Mouse (Mus musculus): ENCODE results near the gene Wasf3. TPM values are rescaled to one million over a fixed set of nuclear protein-coding genes. Genes with fewer than 3 reads are reported as not detected.
"Not testable (repeated sequence)": the region's sequence is repeated elsewhere in the genome, so short reads cannot be mapped to it uniquely, and the experiment has no call there.

Gene Wasf3
- polyA plus RNA-seq, 3 experiments from 2014 or later: not detected

DNA sequence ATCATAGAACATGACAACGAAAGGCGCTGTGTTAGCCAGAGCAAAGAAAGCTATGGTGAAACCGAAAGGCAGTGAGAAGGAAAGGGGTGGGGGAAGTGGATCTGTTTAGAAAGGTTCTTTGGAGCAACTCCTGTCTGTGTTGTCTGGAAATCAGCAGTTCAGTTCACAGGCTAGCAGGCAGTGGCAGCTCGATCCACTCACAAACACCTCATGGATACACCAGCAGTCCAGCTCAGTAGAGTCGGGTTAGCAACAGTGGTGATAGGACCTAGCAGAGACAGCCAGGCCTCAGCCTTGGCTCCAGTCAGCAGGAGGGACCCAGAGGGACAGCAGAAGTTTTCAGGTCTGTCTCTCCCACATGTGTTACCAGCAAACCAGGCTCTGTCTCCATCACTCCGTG lies 16.2 kb downstream of the Wasf3 start:
- ATAC-seq: not testable (repeated sequence)

DNA sequence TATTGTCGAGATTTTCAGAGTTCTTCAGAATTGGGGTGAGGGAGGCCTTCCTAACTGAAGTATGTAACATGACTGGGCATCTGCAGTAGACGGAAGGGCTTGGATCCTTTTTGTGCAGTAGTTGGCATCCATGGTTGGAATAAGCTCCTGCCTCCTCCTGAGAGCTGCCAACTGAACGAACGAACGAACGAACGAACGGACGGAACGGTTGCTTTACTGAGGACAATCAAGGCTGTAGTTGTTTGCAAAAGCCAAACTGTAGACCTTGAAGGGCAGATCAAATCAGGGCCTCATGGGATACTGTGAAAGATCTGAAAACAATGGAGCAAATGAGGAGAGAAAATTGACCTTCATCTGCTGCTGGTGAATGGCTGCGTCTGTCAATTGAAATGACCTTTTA lies 17.5 kb downstream of the Wasf3 start:
- no peak for ATAC-seq

DNA sequence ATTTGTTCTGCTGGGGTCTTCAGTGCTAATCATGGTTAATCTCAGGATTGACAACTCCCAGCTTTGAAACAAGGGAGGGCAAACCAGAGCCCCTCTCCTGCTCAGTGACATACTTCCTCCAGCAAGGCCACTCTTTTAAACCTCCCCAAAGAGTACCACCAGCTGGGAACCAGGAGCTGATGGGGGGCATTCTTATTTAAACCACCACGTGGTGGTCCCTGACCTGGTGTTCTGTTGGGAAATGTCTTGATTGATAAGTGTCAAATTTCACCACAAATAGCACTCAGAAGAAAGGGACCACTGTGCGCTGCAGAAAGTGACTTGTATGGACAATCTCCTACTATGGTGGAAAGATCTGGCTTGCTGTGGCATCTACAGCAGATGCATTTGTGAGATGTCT lies 19.1 kb downstream of the Wasf3 start:
- no peak for ATAC-seq

DNA sequence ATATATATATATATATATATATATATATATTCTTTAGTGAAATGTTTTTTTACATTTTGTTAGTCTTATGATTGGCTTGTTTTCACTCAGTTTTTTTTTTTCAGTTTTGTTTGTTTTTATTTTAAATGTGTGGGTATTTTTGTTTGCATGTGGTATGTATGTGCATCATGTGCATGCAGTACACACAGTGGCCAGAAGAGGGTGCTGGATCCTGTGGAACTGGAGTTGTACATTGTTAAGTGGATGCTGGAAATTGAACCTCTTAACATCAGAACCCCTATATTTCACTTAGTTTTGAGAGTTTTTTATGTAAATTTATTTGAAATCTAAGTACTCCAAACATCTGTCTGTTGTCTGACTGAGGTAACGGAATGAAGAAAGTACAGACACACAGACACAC lies 21.3 kb downstream of the Wasf3 start:
- no peak for ATAC-seq

DNA sequence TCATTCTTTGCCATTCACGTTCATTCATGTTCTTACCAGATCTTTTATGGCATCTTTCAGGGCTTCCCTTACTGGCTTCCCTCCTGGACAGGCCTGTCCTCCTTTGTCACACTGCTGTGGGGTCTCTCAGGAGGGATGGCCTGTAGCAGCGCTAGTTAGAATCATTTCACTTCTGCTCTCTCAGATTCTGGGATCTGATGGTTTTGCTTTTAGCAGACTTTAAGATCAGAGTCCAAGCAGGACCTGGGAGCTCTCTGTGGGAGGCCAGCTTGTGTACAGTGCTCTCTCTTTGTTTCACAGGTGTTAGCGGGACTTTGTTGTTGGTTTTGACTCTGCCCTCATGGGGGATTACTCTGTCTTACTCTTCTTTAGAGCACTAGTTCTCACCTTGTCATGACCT lies 23.0 kb downstream of the Wasf3 start:
- no peak for ATAC-seq

DNA sequence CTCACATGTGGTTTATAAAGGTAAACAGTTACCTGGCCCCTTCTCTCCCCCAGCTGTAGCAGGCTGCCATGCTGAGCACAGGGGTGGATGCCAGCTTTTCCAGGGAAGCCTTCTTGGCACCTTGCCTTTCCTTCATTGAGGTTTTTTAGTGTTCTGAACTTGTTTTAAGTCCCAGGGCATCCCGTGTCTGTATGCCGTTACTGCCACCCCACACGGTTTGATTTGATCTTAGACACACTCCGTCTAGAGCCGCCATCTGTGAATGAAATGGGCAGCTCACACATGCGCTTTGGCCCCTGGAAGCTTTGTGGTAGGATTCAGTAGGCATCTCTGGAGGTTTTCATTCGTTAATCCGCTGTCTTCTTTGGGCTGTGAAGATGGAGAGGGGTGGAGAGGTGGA lies 23.8 kb downstream of the Wasf3 start:
- ATAC-seq: no peak

DNA sequence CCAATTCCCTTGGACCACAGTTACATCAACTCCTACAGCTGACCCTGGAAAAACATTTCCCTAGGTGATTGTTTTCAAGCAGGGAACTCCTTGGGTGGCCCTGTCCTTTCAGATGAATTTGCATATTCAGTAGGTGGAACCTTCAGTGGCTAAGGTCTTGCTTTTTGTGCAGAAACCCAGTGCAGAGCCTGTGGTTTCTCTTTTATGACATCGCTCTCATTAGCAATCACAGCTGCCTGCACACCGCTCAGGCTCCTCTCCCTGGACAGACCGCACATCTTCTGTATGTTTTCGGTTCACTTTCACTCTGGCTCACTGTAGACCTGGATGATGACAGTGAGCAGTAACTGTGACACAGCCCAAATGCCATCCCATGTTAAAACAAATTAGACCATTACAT lies 26.0 kb downstream of the Wasf3 start:
- ATAC-seq: no peak

DNA sequence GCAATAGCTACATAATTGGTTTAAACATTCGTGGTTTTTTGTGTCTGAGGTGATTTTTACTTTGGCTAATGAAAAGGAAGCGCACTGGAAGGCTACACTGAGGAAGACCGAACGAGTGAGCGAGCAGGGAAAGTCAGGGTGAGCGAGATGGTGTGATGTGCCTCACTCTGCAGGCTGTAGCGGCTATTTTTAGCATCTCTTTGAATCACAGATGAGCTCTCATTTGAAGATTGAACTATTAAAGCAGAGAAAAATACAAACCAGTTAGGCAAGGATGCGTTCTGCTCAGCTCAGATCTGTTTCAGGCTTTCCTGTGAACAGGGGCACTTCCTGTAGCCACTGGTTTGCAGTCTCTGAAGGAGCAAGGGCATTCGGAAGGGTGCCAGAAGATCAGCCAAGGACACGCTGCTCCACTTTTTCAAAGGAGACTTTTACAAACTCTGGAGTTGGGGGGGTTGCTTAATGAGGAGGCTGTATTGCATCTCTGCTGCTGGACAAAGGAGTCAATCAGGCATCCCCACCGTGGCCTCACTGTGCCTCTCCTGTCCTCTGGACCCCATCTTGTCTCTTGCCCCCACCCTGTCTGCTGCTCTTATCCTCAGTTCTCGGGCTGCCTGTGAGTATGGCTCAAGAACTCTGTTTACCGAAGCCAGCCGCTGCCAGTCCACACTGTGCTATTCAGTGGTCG lies 28.1 kb downstream of the Wasf3 start:
- no peak for ATAC-seq

DNA sequence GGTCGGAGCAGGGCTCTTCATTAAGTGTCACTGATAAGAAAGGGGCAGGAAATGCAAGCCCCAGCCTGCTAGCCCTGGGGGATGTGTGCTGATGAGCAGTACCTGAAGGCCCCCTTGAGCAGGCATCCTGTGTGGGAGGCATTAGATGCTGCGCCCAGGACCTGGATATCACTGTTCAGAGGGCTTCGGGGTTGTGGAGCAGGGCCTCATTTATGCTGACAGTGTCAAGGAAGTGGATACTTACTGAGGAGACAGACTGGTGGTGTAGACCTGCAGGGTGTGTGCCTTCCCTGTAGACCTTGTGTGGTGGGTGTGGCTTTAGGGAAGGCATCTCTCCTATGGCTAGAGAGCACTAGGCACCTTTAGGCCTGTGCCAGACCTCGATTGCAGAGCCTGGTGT lies 29.8 kb downstream of the Wasf3 start:
- ATAC-seq: no peak

DNA sequence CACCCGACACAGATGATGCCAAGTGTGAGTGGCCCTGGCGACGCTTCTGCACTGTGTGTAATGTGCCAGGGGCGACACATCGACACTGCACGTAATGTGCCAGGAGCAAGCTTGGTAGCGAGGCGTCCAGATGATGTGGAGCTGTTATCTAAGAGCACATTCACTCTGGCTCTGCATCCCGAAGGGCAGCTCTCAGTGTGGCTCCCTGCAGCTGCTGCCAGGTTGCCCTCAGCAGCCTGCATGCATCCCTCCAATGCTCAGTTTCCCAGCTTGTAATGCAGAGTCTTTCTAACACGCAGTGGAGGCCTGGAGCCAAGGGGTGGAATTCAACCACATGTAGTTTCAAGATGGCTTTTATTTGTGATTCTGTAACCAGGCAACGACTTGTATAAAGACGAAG lies 30.4 kb downstream of the Wasf3 start:
- no peak for ATAC-seq

DNA sequence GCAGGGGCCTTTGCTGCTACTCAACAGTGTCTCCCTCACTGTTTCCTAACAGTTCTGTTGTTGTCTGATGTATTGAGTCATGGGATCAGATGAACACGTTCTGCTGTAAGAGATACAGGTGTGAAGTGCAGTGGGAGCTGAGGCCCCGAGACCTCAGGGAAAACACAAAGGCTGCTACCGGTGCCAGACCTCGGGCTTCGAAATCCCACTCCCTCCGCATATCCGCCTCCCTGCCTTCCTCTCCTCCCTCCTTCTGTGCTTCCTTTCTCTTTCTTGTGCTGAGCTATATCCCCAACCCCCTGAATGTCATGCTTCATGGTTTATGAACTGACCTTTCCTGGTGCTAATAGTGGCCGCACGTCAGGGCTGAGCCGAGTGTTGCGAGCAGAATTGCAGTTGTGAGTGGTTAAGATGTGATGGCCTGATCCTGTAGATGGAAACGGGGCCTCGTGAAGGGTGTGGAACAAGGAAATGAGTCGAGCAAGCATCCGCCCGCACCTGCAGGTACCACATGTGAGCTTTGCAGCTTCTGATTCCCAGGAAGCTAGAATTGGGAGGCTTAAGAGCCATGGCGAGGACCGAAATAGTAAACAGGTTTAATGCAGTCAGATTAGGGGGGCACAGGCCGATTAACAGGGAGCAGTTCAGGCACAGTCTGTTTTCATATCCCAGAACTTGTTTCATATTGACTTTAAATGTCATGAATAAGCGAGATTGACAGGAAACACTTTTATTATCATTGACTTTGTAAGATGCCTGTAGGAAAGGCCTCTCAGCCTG lies 31.7 kb downstream of the Wasf3 start:
- no peak for ATAC-seq

DNA sequence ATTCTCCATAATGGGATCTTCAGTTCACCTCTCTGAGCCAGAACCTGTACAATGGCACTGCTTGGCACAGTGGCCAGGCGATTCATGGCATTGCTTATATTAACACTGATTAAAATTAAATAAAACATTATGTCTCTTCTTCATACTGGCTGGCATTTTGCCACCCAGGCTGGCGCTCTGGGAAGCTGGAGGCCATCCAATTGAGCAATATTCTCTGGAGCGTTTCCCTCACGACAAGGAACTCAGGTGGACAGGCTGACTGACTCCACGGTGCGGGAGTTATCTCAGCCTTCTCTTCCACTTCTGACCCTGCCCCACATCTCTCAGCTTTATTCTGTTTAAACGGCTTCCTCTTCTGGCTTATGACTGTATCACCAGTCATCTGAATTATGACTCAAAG lies 33.3 kb downstream of the Wasf3 start:
- ATAC-seq: no peak

DNA sequence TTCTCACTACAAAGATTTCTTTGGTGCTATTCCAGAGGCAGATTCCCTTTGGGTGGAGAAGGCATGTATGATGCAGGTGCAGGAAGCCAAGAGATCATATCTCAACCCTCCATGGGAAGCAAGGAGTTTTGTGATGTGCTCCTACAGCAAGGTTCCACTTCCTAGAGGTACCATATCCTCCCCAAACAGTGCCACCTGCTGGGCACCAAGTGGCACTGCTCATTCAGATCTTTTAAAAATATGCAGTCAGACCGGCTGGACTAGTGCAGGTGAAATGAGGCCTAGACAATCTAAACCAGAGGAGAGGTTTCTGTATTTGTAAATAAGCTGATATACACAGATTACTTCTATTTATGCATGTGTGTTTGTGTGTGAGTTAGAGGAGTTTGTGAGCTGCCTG lies 35.3 kb downstream of the Wasf3 start:
- no peak for ATAC-seq

DNA sequence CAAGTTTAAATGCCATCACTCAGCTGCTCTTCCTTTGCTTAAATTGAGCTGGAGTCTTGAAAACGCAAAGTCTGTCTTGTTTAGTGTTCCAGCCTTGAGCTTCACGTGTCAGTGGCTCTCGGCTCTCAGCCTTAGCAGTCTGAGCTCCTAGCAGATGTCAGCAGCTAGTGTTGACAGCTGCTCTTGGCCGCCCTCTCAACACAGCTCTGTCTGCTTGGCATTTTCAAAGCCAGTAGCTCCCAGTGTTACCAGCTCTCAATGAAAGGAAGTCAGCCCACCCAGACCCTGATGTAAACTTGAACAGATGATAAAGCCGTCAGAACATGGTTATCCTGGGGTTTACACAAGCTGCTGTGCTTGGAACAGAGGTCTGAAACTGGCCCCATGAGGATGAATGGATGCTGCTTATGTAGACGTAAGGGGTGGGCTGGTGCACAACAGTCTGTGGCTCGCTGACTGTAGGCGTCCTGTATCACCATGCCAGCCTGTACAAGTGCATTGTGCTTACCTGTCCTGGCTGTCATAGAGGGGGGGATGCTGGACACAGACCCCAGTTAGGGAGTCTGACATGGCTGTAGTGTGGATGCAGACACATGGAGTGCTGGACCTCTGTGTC lies 40.0 kb downstream of the Wasf3 start:
- no peak for ATAC-seq

DNA sequence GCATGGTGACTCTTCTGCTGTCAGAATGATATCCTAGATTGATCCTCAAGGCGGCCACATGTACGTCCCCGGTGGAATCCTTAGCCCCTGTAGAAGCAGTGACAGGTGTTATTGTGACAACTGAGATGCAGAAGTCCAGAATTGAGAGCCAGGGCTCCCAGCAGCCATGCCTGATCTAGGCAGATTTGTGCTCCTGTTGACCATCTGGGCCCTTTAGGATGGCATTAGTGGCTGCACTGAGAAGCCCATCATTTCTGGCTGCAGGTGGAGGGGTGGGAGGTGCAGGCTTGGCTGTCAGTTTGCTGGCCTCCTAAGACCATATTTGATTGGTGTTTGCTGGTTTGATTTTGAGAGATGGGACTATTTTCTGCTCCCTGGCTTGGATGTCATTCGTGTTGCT lies 40.9 kb downstream of the Wasf3 start:
- ATAC-seq: no peak

DNA sequence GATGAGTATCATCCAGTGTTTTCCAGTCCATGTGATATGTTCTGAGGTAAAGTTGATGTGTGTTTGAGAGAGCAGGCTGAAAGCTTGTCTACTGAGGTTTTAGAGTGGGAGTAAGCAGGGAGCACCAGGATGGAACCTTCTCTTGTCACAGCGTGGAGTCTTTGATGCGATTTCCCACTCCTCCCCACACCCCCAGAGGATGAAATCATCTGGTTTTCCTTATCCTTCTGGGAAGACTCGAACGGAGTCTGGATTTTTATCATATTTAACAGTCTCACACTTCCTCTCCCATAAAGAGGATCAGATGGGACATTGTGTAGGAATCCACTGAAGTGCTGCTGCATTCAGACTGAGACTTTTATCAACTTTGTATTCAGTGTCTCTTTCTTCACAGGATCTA lies 43.3 kb downstream of the Wasf3 start:
- ATAC-seq: no peak

DNA sequence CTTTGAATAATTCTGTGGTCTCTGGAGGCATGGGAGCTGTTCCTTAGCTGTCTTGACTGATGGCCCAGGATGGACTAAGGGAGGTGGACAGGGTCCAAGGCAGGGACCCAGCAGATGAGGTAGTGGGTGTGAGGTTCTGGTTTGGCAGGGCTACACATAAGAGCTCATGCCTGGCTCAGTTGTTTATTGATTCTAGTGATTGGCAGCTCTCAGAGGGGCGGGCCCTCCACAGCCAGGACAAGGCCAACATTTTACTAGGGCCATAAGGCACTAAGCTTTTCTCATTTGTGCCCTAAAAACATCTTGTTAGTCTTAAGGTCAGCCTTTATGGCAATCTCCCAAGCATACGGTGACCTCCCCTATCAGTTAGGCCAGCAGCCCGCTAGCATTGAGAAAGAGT lies 47.0 kb downstream of the Wasf3 start:
- ATAC-seq: no peak

DNA sequence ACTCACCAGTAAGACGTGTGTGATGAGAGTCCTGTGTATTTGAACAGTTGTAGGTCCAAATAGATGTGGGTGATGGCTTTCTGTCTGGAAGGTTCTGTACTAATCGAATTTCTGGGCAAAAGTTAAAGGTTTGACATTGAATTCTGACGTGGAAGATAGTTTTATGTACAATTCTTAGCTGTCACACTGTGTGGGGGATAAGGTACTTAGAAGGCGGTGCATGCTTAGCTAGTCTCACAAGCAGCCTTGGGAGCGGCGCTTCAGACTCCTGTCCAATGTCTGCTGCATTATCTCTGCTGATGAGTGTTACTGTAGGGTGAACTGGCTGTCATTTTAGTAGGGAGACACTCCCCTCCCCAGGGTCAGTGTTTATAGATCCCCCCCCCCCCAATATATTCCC lies 47.7 kb downstream of the Wasf3 start:
- ATAC-seq: no peak

DNA sequence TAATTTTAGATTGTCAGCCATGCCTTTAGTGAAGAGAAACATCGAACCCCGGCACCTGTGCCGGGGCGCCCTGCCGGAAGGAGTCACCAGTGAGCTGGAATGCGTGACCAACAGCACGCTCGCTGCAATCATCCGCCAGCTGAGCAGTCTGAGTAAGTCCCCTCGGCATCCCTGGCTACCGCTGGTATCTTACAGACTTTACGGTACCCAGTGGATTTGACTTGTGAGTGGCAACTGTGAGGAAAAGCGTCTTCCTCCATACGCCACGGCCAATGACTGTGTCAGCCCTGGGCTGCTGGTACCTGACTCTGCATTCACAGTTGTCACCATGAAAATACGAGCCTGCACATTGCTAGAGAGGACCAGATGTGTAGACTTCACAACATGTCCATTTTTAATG lies 50.5 kb downstream of the Wasf3 start:
- no peak for ATAC-seq

DNA sequence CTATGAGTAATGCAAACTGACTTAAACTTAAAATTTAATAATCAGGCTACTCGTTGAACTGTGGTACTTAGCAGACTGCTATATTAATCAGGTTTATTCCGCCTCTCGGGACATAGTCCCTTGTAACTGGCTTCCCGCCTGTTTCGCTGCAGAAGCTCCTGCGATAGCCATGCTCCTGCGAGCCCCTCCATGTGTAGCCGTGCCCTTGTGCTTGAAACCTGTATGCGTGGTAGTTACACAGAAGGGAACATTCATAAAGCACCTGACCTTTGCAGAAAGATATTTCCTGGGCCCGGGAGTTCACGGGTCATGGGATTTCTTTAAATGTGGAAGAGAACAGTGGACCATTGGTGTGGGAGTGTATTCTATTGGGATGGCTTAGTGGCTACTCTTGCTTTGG lies 52.0 kb downstream of the Wasf3 start:
- ATAC-seq: no peak

DNA sequence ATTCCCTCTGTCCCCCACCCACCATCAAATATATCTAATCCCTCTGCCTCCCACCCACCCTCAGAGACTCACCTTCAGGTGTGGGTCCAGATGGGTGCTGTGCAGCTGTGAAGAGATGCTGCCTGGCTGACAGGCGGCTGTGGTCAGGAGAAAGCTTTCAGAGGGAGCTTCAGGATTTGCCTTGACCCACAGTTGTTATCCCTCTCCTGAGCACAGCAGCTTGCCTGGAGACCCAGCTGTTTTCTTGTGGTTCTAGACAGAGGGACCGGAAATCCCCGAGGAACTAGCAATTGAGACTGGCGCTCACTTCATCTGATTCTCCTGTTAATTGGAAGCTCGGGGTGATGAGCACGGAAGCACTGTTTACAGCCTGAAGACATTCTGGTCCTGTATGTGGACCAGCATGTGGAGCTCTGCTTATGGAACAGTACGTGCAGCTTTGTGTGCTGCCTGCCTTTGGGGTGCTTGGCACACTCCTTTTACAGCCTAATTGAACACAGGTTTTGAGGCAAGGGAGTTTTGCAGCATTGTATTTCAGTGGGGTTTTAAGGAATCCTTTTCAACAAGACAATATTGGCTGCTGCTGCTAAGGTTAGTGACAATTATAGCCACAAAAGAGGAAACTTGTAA lies 54.5 kb downstream of the Wasf3 start:
- ATAC-seq: no peak

DNA sequence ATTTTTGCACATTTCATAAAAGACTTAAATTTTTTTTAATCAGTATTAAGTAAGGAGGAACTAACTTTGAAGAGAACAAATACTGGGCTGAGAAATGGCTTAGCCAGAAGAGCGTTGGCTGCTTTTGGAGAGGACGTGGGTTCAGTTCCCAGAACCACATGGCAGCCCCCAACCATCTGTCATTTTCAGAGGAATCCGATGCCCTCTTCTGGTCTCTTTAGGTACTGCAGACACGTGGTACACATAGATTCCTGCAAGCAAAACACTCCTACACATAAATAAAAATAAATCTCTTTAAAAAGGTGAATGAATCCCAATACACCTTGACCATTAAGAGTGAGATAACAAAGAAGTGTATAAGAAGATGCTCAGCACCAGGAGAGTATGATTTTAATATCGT lies 55.5 kb downstream of the Wasf3 start:
- no peak for ATAC-seq

DNA sequence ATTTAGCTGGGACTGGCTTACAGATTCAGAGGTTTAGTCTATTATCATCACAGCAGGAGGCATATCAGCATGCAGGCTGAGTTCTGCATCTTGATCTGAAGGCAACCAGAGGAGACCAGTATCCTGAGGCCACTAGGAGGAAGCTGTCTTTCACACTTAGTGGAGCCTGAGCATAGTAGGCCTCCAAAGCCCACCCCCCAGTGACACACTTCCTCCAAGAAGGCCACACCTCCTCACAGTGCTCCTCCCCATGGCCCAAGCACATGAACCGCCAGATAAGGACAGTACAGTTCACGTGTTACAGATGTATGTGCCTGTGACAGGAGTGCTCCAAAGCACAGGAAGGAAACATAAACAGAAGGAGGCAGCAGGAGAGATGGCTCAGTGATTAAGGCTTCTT lies 58.0 kb downstream of the Wasf3 start:
- ATAC-seq: no peak

DNA sequence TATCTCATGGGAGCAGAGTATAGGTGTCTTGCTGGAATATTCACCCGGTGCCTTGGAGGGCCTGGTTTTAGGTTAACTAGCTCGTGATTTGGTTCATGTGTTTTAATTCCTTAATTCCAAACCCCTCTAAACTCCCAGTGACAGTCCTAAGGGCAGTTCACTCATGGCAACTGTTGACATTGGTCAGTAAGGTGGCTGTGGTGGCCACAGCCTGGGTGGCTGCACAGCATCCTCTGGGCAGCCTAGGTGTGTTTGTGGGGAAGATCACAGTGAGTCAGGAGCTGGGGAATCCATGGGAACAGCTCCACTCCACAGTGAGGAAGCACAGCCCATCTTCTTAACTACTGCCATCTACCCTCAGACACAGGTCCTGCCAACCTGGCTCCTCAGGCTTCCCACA lies 61.8 kb downstream of the Wasf3 start:
- ATAC-seq: no peak
